Mouse (Mus musculus) cerebellum, adult 2 months (tissue): ENCODE data around the gene Ttyh1.

Experiments used
- CTCF ChIP-seq: fragments of 200-500 bp; IDR thresholded peaks from 2 replicates; pipeline ENCODE4 v1.5.1; 2011; ENCODE audit warnings: low read depth, mild to moderate bottlenecking, control low read depth, low read length, moderate library complexity, borderline replicate concordance; ENCODE audit not compliant: insufficient read depth
- POLR2A ChIP-seq: fragments of 200-500 bp; IDR thresholded peaks from 2 replicates; pipeline ENCODE4 v1.6.1; 2011; ENCODE audit warnings: low read length, control low read depth, borderline replicate concordance; ENCODE audit not compliant: insufficient read depth

GRCm38 (mm10) chr7:4145552-4146190 lies 26.5 kb downstream of the Ttyh1 start:
- TF ChIP-seq CTCF (peak; percentile 78), POLR2A (no peak)
